Mouse (Mus musculus): ENCODE results near the gene Gm595.

Gene Gm595

DNA sequence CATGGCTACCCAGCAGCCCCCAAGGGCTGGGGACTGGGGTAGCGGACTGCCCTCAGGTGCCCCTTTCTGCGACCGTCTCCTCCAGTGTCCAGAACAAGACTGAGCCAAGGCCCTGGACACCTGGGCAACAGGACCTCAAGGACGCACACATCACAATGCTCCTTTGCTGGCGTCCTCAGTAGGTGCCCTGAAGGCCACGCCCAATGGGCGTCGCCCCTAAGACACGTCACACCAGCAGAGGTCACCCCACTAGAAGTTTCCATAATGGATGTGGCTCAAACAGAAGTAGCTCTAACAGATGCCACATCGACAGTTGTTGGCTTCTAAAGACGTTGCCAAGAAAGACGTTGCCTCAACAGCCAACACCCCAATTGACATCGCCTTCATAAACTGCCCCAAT, at the start of gene Gm595:
Gm595 (minus strand) TSS at position 101 of the 400 bp plus-strand sequence.
- TF ChIP-seq GATA4 (IDR thresholded peaks at IDR 0.05; ENCODE audit: insufficient replicate concordance, low read length) = no peak

DNA sequence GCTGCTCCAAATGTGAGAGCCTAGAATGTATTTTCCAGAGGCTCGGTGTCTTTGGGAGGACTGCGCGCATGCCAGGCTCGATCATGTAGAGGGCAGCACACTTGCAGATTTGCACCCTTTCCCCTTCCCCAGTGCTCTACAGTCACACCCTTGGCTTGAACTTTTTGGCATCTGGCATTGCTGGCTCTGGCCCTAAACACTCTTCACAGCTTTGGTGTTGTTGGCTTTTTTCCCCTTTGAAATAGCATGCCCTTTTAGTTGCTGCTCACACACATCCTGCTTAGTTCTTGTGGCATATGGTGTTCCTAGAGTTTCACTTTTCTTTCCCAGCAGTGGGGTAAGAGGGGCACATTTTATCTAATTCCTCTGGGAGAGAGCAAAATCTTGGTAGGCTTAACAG, 30.9 kb upstream of the Gm595 start:
- no peak for TF ChIP-seq GATA4 (IDR thresholded peaks at IDR 0.05; ENCODE audit: insufficient replicate concordance, low read length)

GRCm38 (mm10) chrX:48903744-48904143, 26.2 kb upstream of the Gm595 start:
- TF ChIP-seq GATA4 (IDR thresholded peaks at IDR 0.05; ENCODE audit: insufficient replicate concordance, low read length) = no peak

DNA sequence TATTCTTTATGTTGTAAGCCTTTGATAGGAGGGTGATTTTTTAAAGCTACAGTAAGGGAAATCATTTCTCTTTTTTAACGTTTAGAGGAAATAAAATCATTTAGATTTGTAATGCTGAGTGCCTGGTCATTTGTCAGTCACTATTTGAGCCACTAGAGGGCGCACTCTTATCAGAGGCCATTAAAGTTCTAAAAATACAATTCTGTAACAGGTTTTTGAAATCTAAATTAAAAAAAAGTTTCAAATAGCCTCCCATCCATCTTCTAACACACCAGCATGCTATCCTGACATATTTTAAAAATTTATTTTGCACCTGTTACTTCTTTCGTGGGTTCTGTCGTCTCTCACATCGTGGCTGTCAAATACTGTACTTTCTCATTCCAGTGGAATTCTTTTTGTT, 22.0 kb upstream of the Gm595 start:
- no peak for TF ChIP-seq GATA4 (IDR thresholded peaks at IDR 0.05; ENCODE audit: insufficient replicate concordance, low read length)

DNA sequence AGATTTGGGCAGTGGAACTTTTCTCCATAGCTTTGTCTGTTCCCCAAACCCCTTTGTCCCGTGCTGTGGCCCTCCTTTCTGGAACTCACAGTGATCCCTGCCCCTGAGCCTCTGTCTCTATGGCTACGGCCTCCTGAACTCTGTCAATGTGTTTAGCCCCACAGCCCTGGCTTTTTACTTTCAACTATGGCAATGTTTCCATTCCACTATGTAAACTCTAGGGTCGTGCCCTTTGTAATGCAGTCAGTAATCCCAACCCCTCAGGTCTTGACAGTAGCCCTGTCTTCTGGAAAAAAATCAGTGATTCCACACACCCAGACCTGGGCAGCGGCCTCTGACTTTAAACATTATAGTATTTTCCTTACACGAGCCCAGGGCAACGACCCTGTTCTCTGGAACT, 19.3 kb upstream of the Gm595 start:
- TF ChIP-seq GATA4 (IDR thresholded peaks at IDR 0.05; ENCODE audit: insufficient replicate concordance, low read length) = no peak

DNA sequence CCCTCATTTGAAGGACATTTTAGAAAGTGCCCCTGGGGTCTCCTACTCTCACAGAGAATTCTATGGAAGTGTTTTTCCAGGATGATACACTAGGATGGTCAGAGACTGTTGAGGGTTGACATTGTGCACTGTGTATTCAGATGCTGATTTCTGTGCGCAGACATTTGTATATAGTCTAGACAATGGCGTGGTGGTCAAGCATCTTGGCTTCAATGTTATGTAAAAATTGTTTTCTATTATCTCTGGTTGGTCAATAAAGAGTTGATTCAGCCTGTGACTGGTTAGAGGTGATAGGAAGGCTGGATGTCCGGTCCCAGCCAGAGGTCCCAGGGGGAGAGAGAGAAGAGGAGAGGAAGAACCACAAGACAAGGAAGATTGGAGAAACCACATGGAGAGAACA, 16.4 kb upstream of the Gm595 start:
- TF ChIP-seq GATA4 (IDR thresholded peaks at IDR 0.05; ENCODE audit: insufficient replicate concordance, low read length) = no peak

DNA sequence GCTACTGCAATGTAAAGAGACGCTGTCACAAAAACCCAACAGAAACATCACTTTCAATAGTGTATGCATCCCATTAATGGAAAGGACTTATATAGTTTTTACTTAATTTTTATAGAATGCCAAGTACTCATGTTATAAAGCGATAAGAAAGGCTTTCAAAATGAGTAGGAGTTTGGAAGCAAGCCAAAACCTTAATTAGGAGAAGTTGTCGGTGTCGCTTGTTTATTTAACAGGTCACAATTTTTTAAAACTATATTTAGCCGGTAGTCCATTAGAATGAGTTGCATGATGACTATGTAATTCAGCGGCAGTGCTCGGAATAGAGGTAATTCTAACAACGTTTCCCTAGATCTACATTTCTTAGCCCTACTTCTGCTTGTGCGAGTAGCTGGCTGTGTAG, 12.7 kb upstream of the Gm595 start:
- no peak for TF ChIP-seq GATA4 (IDR thresholded peaks at IDR 0.05; ENCODE audit: insufficient replicate concordance, low read length)

GRCm38 (mm10) chrX:48884615-48885014, 7.1 kb upstream of the Gm595 start:
- no peak for TF ChIP-seq GATA4 (IDR thresholded peaks at IDR 0.05; ENCODE audit: insufficient replicate concordance, low read length)

Measured in liver, adult (tissue).